Mouse (Mus musculus) hindbrain, embryonic 16.5 days (tissue): ENCODE data around the gene Pla2g3. TPM values are rescaled to one million over a fixed set of nuclear protein-coding genes. Genes with fewer than 3 reads are reported as not detected.

Experiments
- ATAC-seq: fragments of 200-750 bp; cut with Nextera tagmentation; 2 replicates; pipeline ENCODE4 v1.8.0; 2017; ENCODE audit warnings: moderate TSS enrichment, moderate library complexity
- H3K27ac ChIP-seq: fragments of 300-500 bp; sonication (generic); 2 replicates; pipeline ENCODE4 v1.5.1; 2014; ENCODE audit warnings: low read depth, mild to moderate bottlenecking, control low read depth, low read length, moderate library complexity
- H3K27me3 ChIP-seq: fragments of 300-500 bp; sonication (generic); replicated peaks from 2 replicates; pipeline ENCODE4 v1.6.1; 2014; ENCODE audit warnings: low read length; ENCODE audit not compliant: control insufficient read depth, insufficient read depth
- H3K36me3 ChIP-seq: fragments of 300-500 bp; sonication (generic); 2 replicates; pipeline ENCODE4 v1.6.1; 2014; ENCODE audit warnings: mild to moderate bottlenecking, low read length, moderate library complexity, mixed read lengths; ENCODE audit not compliant: control insufficient read depth, insufficient read depth
- H3K4me1 ChIP-seq: fragments of 300-500 bp; sonication (generic); 2 replicates; pipeline ENCODE4 v1.6.1; 2014; ENCODE audit warnings: low read depth, low read length; ENCODE audit not compliant: control insufficient read depth, insufficient read depth
- H3K4me2 ChIP-seq: fragments of 300-500 bp; sonication (generic); 2 replicates; pipeline ENCODE4 v1.6.1; 2014; ENCODE audit warnings: mild to moderate bottlenecking, low read length, control low read depth, moderate library complexity
- H3K4me3 ChIP-seq: fragments of 300-500 bp; sonication (generic); 2 replicates; pipeline ENCODE4 v1.5.1; 2014; ENCODE audit warnings: mild to moderate bottlenecking, low read length, control low read depth, moderate library complexity
- H3K9ac ChIP-seq: fragments of 300-500 bp; sonication (generic); 2 replicates; pipeline ENCODE4 v1.6.1; 2014; ENCODE audit warnings: low read depth, mild to moderate bottlenecking, control low read depth, low read length, moderate library complexity
- H3K9me3 ChIP-seq: fragments of 300-500 bp; sonication (generic); 2 replicates; pipeline ENCODE4 v1.6.1; 2014; ENCODE audit warnings: mild to moderate bottlenecking, low read length, moderate library complexity; ENCODE audit not compliant: control insufficient read depth
- WGBS: fragments of 180-500 bp; shearing (Covaris S2); extraction: QIAGEN DNeasy Blood & Tissue Kit; methylation state at CpG from one replicate; pipeline ENCODE4 v1.1.7; 2014; 5-methylcytosine and 5-hydroxymethylcytosine counted together
- polyA plus RNA-seq: library from polyadenylated mRNA; unstranded; fragments of >200 nt; fragmentation: Nextera tagmentation; extraction: Ambion mirVana; gene quantifications from 2 replicates; pipeline ENCODE4 v1.2.1, GENCODE M21; 2015

The Pla2g3 gene
- polyA plus RNA-seq, 1 experiment from 2014 or later, result 9.2 TPM

GRCm38 (mm10) chr11:3536745-3537333, 48.8 kb downstream of the Pla2g3 start:
- Histone ChIP-seq H3K4me1 (peaks cover 13% of the 10 kb centered on the region), H3K27me3 (no peaks in the 10 kb centered on the region), H3K9ac (no peak overlapping the region), H3K4me3 (no peak overlapping the region), H3K4me2 (no peak overlapping the region), H3K36me3 (no peaks in the 10 kb centered on the region), H3K9me3 (no peaks in the 10 kb centered on the region), H3K27ac (no peak overlapping the region)
- no peak for ATAC-seq
- WGBS, result 95% methylated on average over 5 of the region's 5 CpGs

- H3K4me1 ChIP-seq, result peaks cover 13% of the 10 kb centered on the region
- 92% methylated on average over 3 of the region's 3 CpGs for WGBS
- no peak overlapping the region; the same call in 1 of the 2 replicates for H3K4me3 ChIP-seq
- H3K36me3 ChIP-seq, result no peaks in the 10 kb centered on the region
- no peaks in the 10 kb centered on the region for H3K9me3 ChIP-seq
- no peaks in the 10 kb centered on the region for H3K27me3 ChIP-seq
- no peak overlapping the region for H3K27ac ChIP-seq
- no peak for ATAC-seq
- H3K4me2 ChIP-seq, result peak overlapping the region; percentile 76
- no peak overlapping the region for H3K9ac ChIP-seq
These were observed 49.6 kb downstream of the Pla2g3 start for GRCm38 (mm10) chr11:3537711-3538110.

GRCm38 (mm10) chr11:3538341-3538740, 50.3 kb downstream of the Pla2g3 start:
- H3K36me3 ChIP-seq, result no peaks in the 10 kb centered on the region
- H3K4me3 ChIP-seq, result peak overlapping the region; percentile 60
- no peaks in the 10 kb centered on the region for H3K27me3 ChIP-seq
- peak overlapping the region; percentile 76 for H3K4me2 ChIP-seq
- no peaks in the 10 kb centered on the region for H3K9me3 ChIP-seq
- peak overlapping the region; percentile 66 for H3K9ac ChIP-seq
- peaks cover 13% of the 10 kb centered on the region for H3K4me1 ChIP-seq
- no peak for ATAC-seq
- WGBS, result 68% methylated on average over 4 of the region's 4 CpGs
- no peak overlapping the region for H3K27ac ChIP-seq

- Histone ChIP-seq H3K4me3 (peak overlapping the region; percentile 60), H3K4me2 (peak overlapping the region; percentile 76), H3K9ac (peak overlapping the region; percentile 66), H3K36me3 (no peaks in the 10 kb centered on the region), H3K9me3 (no peaks in the 10 kb centered on the region), H3K4me1 (peaks cover 13% of the 10 kb centered on the region), H3K27me3 (no peaks in the 10 kb centered on the region), H3K27ac (no peak overlapping the region)
- WGBS, result 4% methylated on average over 33 of the region's 33 CpGs
- ATAC-seq, result peak; percentile 95
These were observed 51.2 kb downstream of the Pla2g3 start for GRCm38 (mm10) chr11:3539111-3539825.

- Histone ChIP-seq H3K9me3 (peaks cover 2% of the 10 kb centered on the region; the same call in 1 of the 2 replicates), H3K4me1 (peaks cover 13% of the 10 kb centered on the region), H3K4me3 (peak overlapping the region; percentile 60), H3K36me3 (no peaks in the 10 kb centered on the region), H3K9ac (no peak overlapping the region), H3K27me3 (no peaks in the 10 kb centered on the region), H3K4me2 (peak overlapping the region; percentile 76), H3K27ac (no peak overlapping the region)
- ATAC-seq, result no peak
- WGBS, result 78% methylated on average over 4 of the region's 4 CpGs
These were observed 51.7 kb downstream of the Pla2g3 start for GRCm38 (mm10) chr11:3539826-3540196.

GRCm38 (mm10) chr11:3540451-3541085, 52.5 kb downstream of the Pla2g3 start, which contains the start of gene Smtn:
Gene Smtn (minus strand): TSS chr11:3540612.
- no peak for ATAC-seq
- peak within 1 kb of the TSS; percentile 66 for H3K9ac ChIP-seq
- 96% methylated on average over 23 of the region's 23 CpGs for WGBS

DNA sequence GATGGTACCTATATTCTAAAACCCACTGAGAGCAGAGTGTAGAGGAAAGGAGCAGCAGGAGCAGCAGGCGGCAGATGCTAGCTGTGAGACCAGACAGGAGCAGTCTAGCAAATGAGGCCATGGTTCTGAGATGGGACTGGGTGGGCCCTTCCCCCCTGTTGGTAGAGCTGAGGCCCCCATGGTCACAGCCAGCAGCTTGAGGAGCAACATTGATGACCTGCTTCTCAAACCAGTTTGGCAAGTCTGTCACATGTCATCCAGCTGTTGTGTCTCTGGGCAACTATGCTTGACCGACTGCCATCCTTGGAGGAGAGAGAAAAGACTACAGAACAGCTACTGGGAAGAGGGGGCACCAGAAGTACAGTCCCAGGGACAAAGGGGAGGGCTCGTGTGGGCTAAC, 53.8 kb downstream of the Pla2g3 start:
- H3K4me3 ChIP-seq, result no peak overlapping the region
- no peak overlapping the region for H3K9ac ChIP-seq
- no peak overlapping the region for H3K4me2 ChIP-seq
- no peak for ATAC-seq
- no peak overlapping the region for H3K27ac ChIP-seq
- no peaks in the 10 kb centered on the region for H3K27me3 ChIP-seq
- WGBS, result 71% methylated on average over 3 of the region's 3 CpGs
- H3K36me3 ChIP-seq, result no peaks in the 10 kb centered on the region
- H3K4me1 ChIP-seq, result no peaks in the 10 kb centered on the region; the same call in 1 of the 2 replicates
- H3K9me3 ChIP-seq, result peaks cover 2% of the 10 kb centered on the region; the same call in 1 of the 2 replicates

More at GRCm38 (mm10) chr11:3540451-3541085, 52.5 kb downstream of the Pla2g3 start, which contains the start of gene Smtn:
- Histone ChIP-seq H3K4me2 (peak within 1 kb of the TSS; percentile 76), H3K9me3 (peaks cover 2% of the 10 kb centered on the region; the same call in 1 of the 2 replicates), H3K27ac (no peak within 1 kb of the TSS), H3K36me3 (no peaks in the 10 kb centered on the region), H3K4me3 (peak within 1 kb of the TSS; percentile 60), H3K4me1 (peaks cover 7% of the 10 kb centered on the region), H3K27me3 (no peaks in the 10 kb centered on the region)

GRCm38 (mm10) chr11:3543001-3543400, 54.9 kb downstream of the Pla2g3 start:
- Histone ChIP-seq H3K9ac (no peak overlapping the region), H3K4me1 (no peaks in the 10 kb centered on the region; the same call in 1 of the 2 replicates), H3K9me3 (peaks cover 2% of the 10 kb centered on the region; the same call in 1 of the 2 replicates), H3K27me3 (no peaks in the 10 kb centered on the region), H3K4me2 (no peak overlapping the region), H3K27ac (no peak overlapping the region), H3K4me3 (no peak overlapping the region), H3K36me3 (no peaks in the 10 kb centered on the region)
- ATAC-seq, result no peak
- WGBS, result 47% methylated on average over 5 of the region's 5 CpGs

GRCm38 (mm10) chr11:3544409-3544808, 56.3 kb downstream of the Pla2g3 start:
- Histone ChIP-seq H3K4me2 (no peak overlapping the region), H3K4me3 (no peak overlapping the region), H3K4me1 (no peaks in the 10 kb centered on the region), H3K9ac (no peak overlapping the region), H3K9me3 (peaks cover 2% of the 10 kb centered on the region; the same call in 1 of the 2 replicates), H3K27ac (no peak overlapping the region), H3K36me3 (no peaks in the 10 kb centered on the region), H3K27me3 (no peaks in the 10 kb centered on the region)
- WGBS, result 96% methylated on average over 5 of the region's 5 CpGs
- no peak for ATAC-seq
